Mouse (Mus musculus) forebrain, embryonic 16.5 days (tissue): ENCODE measurements around the gene Kcnh7. TPM values are rescaled to one million over a fixed set of nuclear protein-coding genes. Genes with fewer than 3 reads are reported as not detected.
A peak's percentile ranks its signal among the peaks of the same experiment; 100 is the strongest.

Source experiments
- ATAC-seq: fragments of 200-750 bp; cut with Nextera tagmentation; 2 replicates; pipeline ENCODE4 v1.8.0; 2017; ENCODE audit warnings: mild to moderate bottlenecking, moderate library complexity
- H3K27ac ChIP-seq: fragments of 300-500 bp; sonication (generic); 2 replicates; pipeline ENCODE4 v1.5.1; 2014; ENCODE audit warnings: low read length, control low read depth
- H3K27me3 ChIP-seq: fragments of 300-500 bp; sonication (generic); replicated peaks from 2 replicates; pipeline ENCODE4 v1.6.1; 2014; ENCODE audit warnings: low read length; ENCODE audit not compliant: control insufficient read depth, insufficient read depth
- H3K36me3 ChIP-seq: fragments of 300-500 bp; sonication (generic); 2 replicates; pipeline ENCODE4 v1.6.1; 2014; ENCODE audit not compliant: control insufficient read depth, insufficient read depth
- H3K4me1 ChIP-seq: fragments of 300-500 bp; sonication (generic); replicated peaks from 2 replicates; pipeline ENCODE4 v1.6.1; 2014; ENCODE audit warnings: low read length; ENCODE audit not compliant: control insufficient read depth, insufficient read depth
- H3K4me2 ChIP-seq: fragments of 300-500 bp; sonication (generic); 2 replicates; pipeline ENCODE4 v1.6.1; 2014; ENCODE audit warnings: mild to moderate bottlenecking, low read length, control low read depth
- H3K4me3 ChIP-seq: fragments of 300-500 bp; sonication (generic); replicated peaks from 2 replicates; pipeline ENCODE4 v1.5.1; 2014; ENCODE audit warnings: mild to moderate bottlenecking, low read length, control low read depth
- H3K9ac ChIP-seq: fragments of 300-500 bp; sonication (generic); replicated peaks from 2 replicates; pipeline ENCODE4 v1.6.1; 2014; ENCODE audit warnings: low read depth, low read length, control low read depth
- H3K9me3 ChIP-seq: fragments of 300-500 bp; sonication (generic); 2 replicates; pipeline ENCODE4 v1.6.1; 2016; ENCODE audit warnings: low read length; ENCODE audit not compliant: control insufficient read depth
- WGBS: fragments of 180-500 bp; shearing (Covaris S2); extraction: QIAGEN DNeasy Blood & Tissue Kit; methylation state at CpG from one replicate; pipeline ENCODE4 v1.1.7; 2014; 5-methylcytosine and 5-hydroxymethylcytosine counted together
- polyA plus RNA-seq: library from polyadenylated mRNA; unstranded; fragments of >200 nt; fragmentation: Nextera tagmentation; extraction: Ambion mirVana; gene quantifications from 2 replicates; pipeline ENCODE4 v1.2.1, GENCODE M21; 2015

Gene Kcnh7
- polyA plus RNA-seq, 1 experiment from 2014 or later, result 14.1 TPM

GRCm38 (mm10) chr2:62878763-62879162 lies 305.3 kb downstream of the Kcnh7 start:
- H3K36me3 ChIP-seq, result no peaks in the 10 kb centered on the region
- H3K9me3 ChIP-seq, result no peaks in the 10 kb centered on the region
- H3K27ac ChIP-seq, result no peak overlapping the region
- ATAC-seq, result peak; percentile 67; the same call in 1 of the 2 replicates
- no peak overlapping the region for H3K9ac ChIP-seq
- no peak overlapping the region for H3K4me3 ChIP-seq
- 29% methylated on average over 4 of the region's 4 CpGs for WGBS
- H3K27me3 ChIP-seq, result no peaks in the 10 kb centered on the region
- no peaks in the 10 kb centered on the region for H3K4me1 ChIP-seq
- H3K4me2 ChIP-seq, result no peak overlapping the region

GRCm38 (mm10) chr2:62855391-62855790 lies 328.7 kb downstream of the Kcnh7 start:
- 65% methylated on average over 3 of the region's 3 CpGs for WGBS
- Histone ChIP-seq H3K4me1 (no peaks in the 10 kb centered on the region), H3K9ac (no peak overlapping the region), H3K4me3 (no peak overlapping the region), H3K4me2 (no peak overlapping the region), H3K27ac (no peak overlapping the region), H3K9me3 (no peaks in the 10 kb centered on the region), H3K36me3 (no peaks in the 10 kb centered on the region), H3K27me3 (no peaks in the 10 kb centered on the region)
- no peak for ATAC-seq

GRCm38 (mm10) chr2:62842630-62843029 lies 341.5 kb downstream of the Kcnh7 start:
- H3K4me2 ChIP-seq, result no peak overlapping the region
- H3K4me1 ChIP-seq, result peaks cover 5% of the 10 kb centered on the region; the same call in 1 of the 2 replicates
- 62% methylated on average over 1 of the region's 1 CpGs for WGBS
- no peak overlapping the region for H3K9ac ChIP-seq
- H3K27ac ChIP-seq, result no peak overlapping the region
- no peaks in the 10 kb centered on the region for H3K9me3 ChIP-seq
- H3K4me3 ChIP-seq, result no peak overlapping the region
- no peaks in the 10 kb centered on the region for H3K27me3 ChIP-seq
- H3K36me3 ChIP-seq, result no peaks in the 10 kb centered on the region
- ATAC-seq, result peak; percentile 57; the same call in 1 of the 2 replicates

- no peaks in the 10 kb centered on the region for H3K27me3 ChIP-seq
- H3K9ac ChIP-seq, result no peak overlapping the region
- no peak overlapping the region for H3K4me2 ChIP-seq
- H3K4me3 ChIP-seq, result no peak overlapping the region
- H3K36me3 ChIP-seq, result no peaks in the 10 kb centered on the region
- no peaks in the 10 kb centered on the region for H3K4me1 ChIP-seq
- H3K27ac ChIP-seq, result no peak overlapping the region
- ATAC-seq, result no peak
- H3K9me3 ChIP-seq, result no peaks in the 10 kb centered on the region
- WGBS, result 84% methylated on average over 1 of the region's 1 CpGs
Observed at GRCm38 (mm10) chr2:62834261-62834660, 349.8 kb downstream of the Kcnh7 start.

GRCm38 (mm10) chr2:62819231-62819630 lies 364.9 kb downstream of the Kcnh7 start:
- no peaks in the 10 kb centered on the region for H3K36me3 ChIP-seq
- ATAC-seq, result no peak
- no peaks in the 10 kb centered on the region for H3K9me3 ChIP-seq
- WGBS, result 31% methylated on average over 2 of the region's 2 CpGs
- H3K27ac ChIP-seq, result no peak overlapping the region
- H3K4me3 ChIP-seq, result no peak overlapping the region
- no peak overlapping the region for H3K4me2 ChIP-seq
- no peak overlapping the region for H3K9ac ChIP-seq
- H3K27me3 ChIP-seq, result no peaks in the 10 kb centered on the region
- no peaks in the 10 kb centered on the region for H3K4me1 ChIP-seq

- Histone ChIP-seq H3K36me3 (no peaks in the 10 kb centered on the region), H3K9ac (no peak overlapping the region), H3K4me1 (no peaks in the 10 kb centered on the region), H3K27me3 (no peaks in the 10 kb centered on the region), H3K9me3 (no peaks in the 10 kb centered on the region), H3K4me2 (no peak overlapping the region), H3K27ac (no peak overlapping the region), H3K4me3 (no peak overlapping the region)
- 87% methylated on average over 3 of the region's 3 CpGs for WGBS
- no peak for ATAC-seq
Observed at GRCm38 (mm10) chr2:62816016-62816415, 368.1 kb downstream of the Kcnh7 start.

DNA sequence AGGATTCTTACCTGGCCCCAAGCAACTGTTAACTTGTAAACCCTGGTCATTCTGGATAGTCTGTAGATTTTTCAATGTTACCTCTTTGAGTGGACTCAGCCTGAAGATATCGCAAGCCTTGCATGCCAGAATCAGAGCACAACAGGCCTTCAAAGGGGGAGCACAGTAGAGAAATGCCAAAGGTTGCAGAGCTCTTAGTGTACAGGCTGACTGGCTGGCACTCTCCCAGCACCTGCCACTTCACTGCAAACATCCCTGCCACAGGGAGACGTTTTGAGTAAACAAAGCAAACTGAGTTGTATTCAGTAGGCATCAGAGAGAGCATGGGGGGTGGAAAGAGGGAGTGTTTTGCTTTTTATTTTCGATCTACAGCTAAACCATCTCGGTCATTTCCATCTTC lies 375.3 kb downstream of the Kcnh7 start:
- Histone ChIP-seq H3K36me3 (no peaks in the 10 kb centered on the region), H3K4me2 (peak overlapping the region; percentile 3; the same call in 1 of the 2 replicates), H3K27ac (peak overlapping the region; percentile 60), H3K9ac (no peak overlapping the region), H3K4me1 (peaks cover 11% of the 10 kb centered on the region), H3K27me3 (no peaks in the 10 kb centered on the region), H3K4me3 (no peak overlapping the region), H3K9me3 (no peaks in the 10 kb centered on the region)
- ATAC-seq, result peak; percentile 65
- 3% methylated on average over 4 of the region's 4 CpGs for WGBS

GRCm38 (mm10) chr2:62807476-62807882 lies 376.6 kb downstream of the Kcnh7 start:
- peak overlapping the region; percentile 17; the same call in 1 of the 2 replicates for H3K4me2 ChIP-seq
- H3K27ac ChIP-seq, result peak overlapping the region; percentile 74
- 5% methylated on average over 3 of the region's 3 CpGs for WGBS
- peak; percentile 97 for ATAC-seq
- no peak overlapping the region for H3K9ac ChIP-seq
- H3K27me3 ChIP-seq, result no peaks in the 10 kb centered on the region
- H3K9me3 ChIP-seq, result no peaks in the 10 kb centered on the region
- H3K4me1 ChIP-seq, result peaks cover 11% of the 10 kb centered on the region
- no peaks in the 10 kb centered on the region for H3K36me3 ChIP-seq
- H3K4me3 ChIP-seq, result no peak overlapping the region

- Histone ChIP-seq H3K4me3 (no peak overlapping the region), H3K27me3 (no peaks in the 10 kb centered on the region), H3K4me2 (no peak overlapping the region), H3K36me3 (no peaks in the 10 kb centered on the region), H3K9ac (no peak overlapping the region), H3K27ac (peak overlapping the region; percentile 74), H3K9me3 (no peaks in the 10 kb centered on the region), H3K4me1 (peaks cover 11% of the 10 kb centered on the region)
- ATAC-seq, result peak; percentile 21
- WGBS, result 30% methylated on average over 3 of the region's 3 CpGs
Observed at GRCm38 (mm10) chr2:62806931-62807330, 377.2 kb downstream of the Kcnh7 start.

DNA sequence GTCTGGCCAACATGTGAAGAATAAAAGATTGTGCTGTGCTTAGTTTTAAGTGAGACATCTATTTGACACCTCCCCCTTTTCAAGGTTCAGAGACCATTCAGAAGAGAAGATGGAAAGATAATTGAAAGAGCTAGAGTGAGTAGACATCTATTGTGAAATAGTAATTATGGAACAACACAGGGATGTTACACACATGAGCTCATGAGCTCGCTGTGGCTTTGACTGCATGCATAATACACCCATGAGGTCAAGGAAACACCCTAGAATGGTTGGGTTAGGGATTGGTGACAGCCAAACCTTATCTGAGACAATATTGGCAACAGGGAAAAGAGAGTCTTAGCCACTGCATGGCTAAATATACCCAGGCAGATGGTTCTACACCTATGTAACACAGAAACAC lies 380.1 kb downstream of the Kcnh7 start:
- Histone ChIP-seq H3K4me2 (no peak overlapping the region), H3K27ac (no peak overlapping the region), H3K4me1 (peaks cover 8% of the 10 kb centered on the region; the same call in 1 of the 2 replicates), H3K9me3 (no peaks in the 10 kb centered on the region), H3K9ac (no peak overlapping the region), H3K36me3 (no peaks in the 10 kb centered on the region), H3K4me3 (no peak overlapping the region), H3K27me3 (no peaks in the 10 kb centered on the region)
- 58% methylated on average over 1 of the region's 1 CpGs for WGBS
- no peak for ATAC-seq
